Mouse (Mus musculus) CH12.LX (cell line): ENCODE data around the gene Sel1l. TPM values are rescaled to one million over a fixed set of nuclear protein-coding genes. Genes with fewer than 3 reads are reported as not detected.

Source experiments
- DNase-seq: peaks from one replicate; pipeline ENCODE4 v3.0.0-alpha.2; 2013; ENCODE audit errors: extremely low read depth
- H3K27ac ChIP-seq: 2 replicates; pipeline ENCODE4 v1.5.1; 2012; ENCODE audit warnings: low read depth, mild to moderate bottlenecking, control low read depth, moderate library complexity; ENCODE audit not compliant: insufficient read depth
- H3K27me3 ChIP-seq: replicated peaks from 2 replicates; pipeline ENCODE3; 2012; ENCODE audit warnings: inconsistent platforms
- H3K36me3 ChIP-seq, 2 experiments: replicated peaks in 1 of 2; 2 replicates each; pipeline versions ENCODE3 to v1.6.1; 2012; ENCODE audit warnings: inconsistent platforms in 1 of 2, low read length in 1 of 2, mild to moderate bottlenecking in 1 of 2, mixed read lengths in 1 of 2, moderate library complexity in 1 of 2; ENCODE audit not compliant: control insufficient read depth in 1 of 2, insufficient read depth in 1 of 2
- H3K4me1 ChIP-seq, 2 experiments: 2 replicates each; pipeline ENCODE4 v1.6.1; 2012; ENCODE audit warnings: inconsistent platforms in 1 of 2, moderate library complexity in 1 of 2; ENCODE audit not compliant: insufficient read depth in 2 of 2, control insufficient read depth in 1 of 2
- H3K4me2 ChIP-seq: 2 replicates; pipeline ENCODE4 v1.6.1; 2012; ENCODE audit warnings: low read depth, mild to moderate bottlenecking, control low read depth; ENCODE audit not compliant: poor library complexity, insufficient read depth, severe bottlenecking
- H3K4me3 ChIP-seq, 3 experiments: fragments of 150-350 bp in 1 of 3; sonication (generic) in 1 of 3; replicated peaks in 1 of 3; 2 replicates each; pipeline versions ENCODE3 to v1.5.1; 2011 to 2012; ENCODE audit warnings: low read depth in 2 of 3, low read length in 2 of 3, mild to moderate bottlenecking in 2 of 3, moderate library complexity in 2 of 3, control low read depth in 1 of 3, improper control_type of control experiment in 1 of 3, inconsistent platforms in 1 of 3, mixed read lengths in 1 of 3; ENCODE audit not compliant: poor library complexity in 1 of 3
- H3K79me2 ChIP-seq: replicated peaks from 2 replicates; pipeline ENCODE4 v1.6.1; 2012; ENCODE audit warnings: mild to moderate bottlenecking, moderate library complexity; ENCODE audit not compliant: control insufficient read depth, poor library complexity, insufficient read depth, severe bottlenecking; ENCODE audit errors: extremely low read depth
- H3K9ac ChIP-seq: 2 replicates; pipeline ENCODE4 v1.6.1; 2012; ENCODE audit warnings: low read depth, mild to moderate bottlenecking, control low read depth, moderate library complexity; ENCODE audit not compliant: insufficient read depth
- H3K9me3 ChIP-seq: replicated peaks from 2 replicates; pipeline ENCODE3; 2012; ENCODE audit warnings: low read length, inconsistent platforms, mixed read lengths
- BHLHE40 ChIP-seq: IDR thresholded peaks from 2 replicates; pipeline ENCODE4 v1.6.1; 2011; ENCODE audit warnings: mild to moderate bottlenecking, low read depth, low read length, improper control_type of control experiment
- CHD1 ChIP-seq: IDR thresholded peaks from 2 replicates; pipeline ENCODE4 v1.6.1; 2012; ENCODE audit warnings: low read depth, low read length, improper control_type of control experiment, inconsistent platforms
- CTCF ChIP-seq, 2 experiments: IDR thresholded peaks in 1 of 2; conservative IDR thresholded peaks in 1 of 2; 2 replicates each; pipeline ENCODE4 v1.5.1; 2011 to 2012; ENCODE audit warnings: low read depth in 2 of 2, low read length in 2 of 2, improper control_type of control experiment in 1 of 2, inconsistent platforms in 1 of 2, mild to moderate bottlenecking in 1 of 2, moderate library complexity in 1 of 2
- ELF1 ChIP-seq: IDR thresholded peaks from 2 replicates; pipeline ENCODE4 v1.6.1; 2014; ENCODE audit warnings: low read depth, mild to moderate bottlenecking, inconsistent platforms, low read length, improper control_type of control experiment
- GABPA ChIP-seq: IDR thresholded peaks from 2 replicates; pipeline ENCODE4 v1.6.1; 2012; ENCODE audit warnings: low read depth, low read length, improper control_type of control experiment, inconsistent platforms; ENCODE audit not compliant: insufficient replicate concordance
- HCFC1 ChIP-seq: IDR thresholded peaks from 2 replicates; pipeline ENCODE4 v1.6.1; 2012; ENCODE audit warnings: low read depth, mild to moderate bottlenecking, inconsistent platforms, low read length, improper control_type of control experiment
- IRF4 ChIP-seq: IDR thresholded peaks from 2 replicates; pipeline ENCODE4 v1.6.1; 2014; ENCODE audit warnings: low read depth, mild to moderate bottlenecking, inconsistent platforms, low read length, improper control_type of control experiment
- JUN ChIP-seq: IDR thresholded peaks from 2 replicates; pipeline ENCODE4 v1.6.1; 2011; ENCODE audit warnings: low read depth, mild to moderate bottlenecking, low read length, improper control_type of control experiment, moderate library complexity; ENCODE audit not compliant: insufficient read depth
- JUND ChIP-seq: conservative IDR thresholded peaks from 2 replicates; pipeline ENCODE4 v1.6.1; 2011; ENCODE audit warnings: low read depth, low read length, improper control_type of control experiment
- KAT2A ChIP-seq: IDR thresholded peaks from 2 replicates; pipeline ENCODE4 v1.6.1; 2012; ENCODE audit warnings: low read length, improper control_type of control experiment, inconsistent platforms; ENCODE audit not compliant: insufficient replicate concordance
- MAFK ChIP-seq: IDR thresholded peaks from 2 replicates; pipeline ENCODE4 v1.6.1; 2011; ENCODE audit warnings: low read length, improper control_type of control experiment; ENCODE audit not compliant: insufficient replicate concordance
- MAX ChIP-seq: IDR thresholded peaks from 2 replicates; pipeline ENCODE4 v1.6.1; 2011; ENCODE audit warnings: low read length, improper control_type of control experiment
- NRF1 ChIP-seq: IDR thresholded peaks from 2 replicates; pipeline ENCODE4 v1.6.1; 2014; ENCODE audit warnings: low read depth, mild to moderate bottlenecking, inconsistent platforms, low read length, improper control_type of control experiment, moderate library complexity
- PAX5 ChIP-seq: IDR thresholded peaks from 2 replicates; pipeline ENCODE4 v1.6.1; 2012; ENCODE audit warnings: low read length, inconsistent platforms, mixed read lengths
- SIN3A ChIP-seq: IDR thresholded peaks from 2 replicates; pipeline ENCODE4 v1.6.1; 2012; ENCODE audit warnings: low read length, improper control_type of control experiment, inconsistent platforms
- SMC3 ChIP-seq: IDR thresholded peaks from 2 replicates; pipeline ENCODE4 v1.6.1; 2011; ENCODE audit warnings: low read depth, low read length, improper control_type of control experiment
- UBTF ChIP-seq: IDR thresholded peaks from 2 replicates; pipeline ENCODE4 v1.6.1; 2012; ENCODE audit warnings: low read depth, mild to moderate bottlenecking, inconsistent platforms, low read length, improper control_type of control experiment, moderate library complexity
- ZKSCAN1 ChIP-seq: IDR thresholded peaks from 2 replicates; pipeline ENCODE4 v1.6.1; 2012; ENCODE audit warnings: low read depth, inconsistent platforms, low read length, improper control_type of control experiment, borderline replicate concordance
- ZMIZ1 ChIP-seq: IDR thresholded peaks from 2 replicates; pipeline ENCODE4 v1.6.1; 2012; ENCODE audit warnings: low read depth, mild to moderate bottlenecking, inconsistent platforms, low read length, improper control_type of control experiment
- dilution Hi-C: fragments of 300-500 bp; cut with MboI; formaldehyde crosslinking; loops from 2 replicates; pipeline ENCODE4 v1.14.3; 2020; ENCODE audit warnings: low sequenced_read_pairs; ENCODE audit not compliant: extremely low pct_unique_long_range_greater_than_20kb, extremely low pct_ligation_motif_present
- in situ Hi-C: fragments of 300-500 bp; cut with MboI; formaldehyde crosslinking; loops from 3 replicates; pipeline ENCODE4 v1.14.3; 2019; ENCODE audit warnings: low sequenced_read_pairs, low pct_ligation_motif_present, low pct_unique_long_range_greater_than_20kb, mixed read lengths
- polyA plus RNA-seq: library from polyadenylated mRNA; unstranded; fragments of >175 nt; gene quantifications from 2 replicates; pipeline ENCODE4 v1.2.1, GENCODE M21; 2012; ENCODE audit warnings: low read depth; ENCODE audit not compliant: insufficient read length
- total RNA-seq, 2 experiments: library from RNA; depleted of rRNA; stranded (reverse); fragments of 300-350 nt in 1 of 2; fragments of >200 nt in 1 of 2; gene quantifications; 2 replicates each; pipeline ENCODE4 v1.2.3; 2012 to 2014

Gene Sel1l
- total and polyA plus RNA-seq, 3 experiments, result 46.6 to 155 (median 84.7) TPM

- in situ Hi-C loops, result no loop called here
- H3K9ac ChIP-seq, result no peak overlapping the region
These were observed 31.5 kb upstream of the Sel1l start for GRCm38 (mm10) chr12:91880431-91880830.

DNA sequence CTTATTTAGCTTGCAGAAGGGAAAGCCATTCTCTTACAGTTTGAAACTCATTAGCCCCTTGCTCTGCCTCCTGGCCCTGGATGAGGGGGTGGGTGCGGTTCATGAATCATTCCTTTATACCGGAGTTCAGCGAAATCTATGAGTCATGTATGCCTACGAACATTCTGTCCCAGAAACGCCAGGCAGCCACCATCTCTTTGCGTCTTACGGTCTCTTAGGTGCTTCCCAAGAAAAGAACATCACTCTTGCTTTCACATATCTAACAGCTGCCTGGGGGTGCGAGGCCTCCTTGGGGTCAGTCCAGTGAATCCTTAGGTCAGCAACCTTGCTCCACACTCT, 29.9 kb upstream of the Sel1l start:
- Histone ChIP-seq H3K27me3 (no peaks in the 10 kb centered on the region), H3K4me1 (peaks cover 6 to 26% of the 10 kb centered on the region in 2 experiments; a peak in 3 of 4 replicates), H3K9me3 (no peaks in the 10 kb centered on the region), H3K27ac (no peak overlapping the region), H3K4me2 (no peak overlapping the region), H3K9ac (no peak overlapping the region), H3K36me3 (no peaks in the 10 kb centered on the region), H3K79me2 (no peaks in the 10 kb centered on the region), H3K4me3 (no peak overlapping the region)
- dilution Hi-C loops, result no loop called here
- no peak for TF ChIP-seq PAX5
- no peak for TF ChIP-seq IRF4
- no peak for TF ChIP-seq JUND
- TF ChIP-seq KAT2A, result no peak
- TF ChIP-seq ELF1, result no peak
- no peak for TF ChIP-seq SMC3
- TF ChIP-seq ZMIZ1, result no peak
- TF ChIP-seq CTCF (conservative IDR thresholded peaks at IDR 0.05 in 1 of 2, IDR thresholded peaks at IDR 0.05 in 1 of 2; ENCODE audit: low read depth in 2 of 2, low read length in 2 of 2), result no peak
- no peak for TF ChIP-seq BHLHE40
- TF ChIP-seq SIN3A, result no peak
- no peak for TF ChIP-seq MAFK
- no peak for TF ChIP-seq HCFC1
- no peak for TF ChIP-seq GABPA
- TF ChIP-seq UBTF, result no peak
- TF ChIP-seq JUN, result no peak
- TF ChIP-seq MAX, result no peak
- TF ChIP-seq NRF1, result no peak
- no peak for TF ChIP-seq ZKSCAN1
- DNase-seq, result no peak
- in situ Hi-C loops, result no loop called here

More at GRCm38 (mm10) chr12:91880431-91880830, 31.5 kb upstream of the Sel1l start:
- Histone ChIP-seq H3K4me1 (peaks cover 2 to 12% of the 10 kb centered on the region in 2 experiments; a peak in 3 of 4 replicates), H3K4me3 (no peak overlapping the region), H3K4me2 (no peak overlapping the region), H3K36me3 (no peaks in the 10 kb centered on the region), H3K27ac (no peak overlapping the region), H3K9me3 (no peaks in the 10 kb centered on the region), H3K79me2 (no peaks in the 10 kb centered on the region), H3K27me3 (no peaks in the 10 kb centered on the region)
- DNase-seq, result no peak
- no peak for TF ChIP-seq CHD1
- dilution Hi-C loops, result no loop called here
